Mouse (Mus musculus) layer of hippocampus, adult 8-10 months (tissue): ENCODE data around the gene Col18a1. TPM values are rescaled to one million over a fixed set of nuclear protein-coding genes. Genes with fewer than 3 reads are reported as not detected.

Experiments used
- DNase-seq, 2 experiments: peaks; one replicate each; pipeline ENCODE4 v3.0.0; 2022; ENCODE audit warnings: low spot score in 2 of 2
- total RNA-seq, 4 experiments: library from RNA; stranded (reverse); gene quantifications; 2 replicates each; pipeline ENCODE4 v1.2.4; 2022

Gene Col18a1
- total RNA-seq, 4 experiments from 2014 or later, result 3.9 to 4.5 (median 4.3) TPM

DNA sequence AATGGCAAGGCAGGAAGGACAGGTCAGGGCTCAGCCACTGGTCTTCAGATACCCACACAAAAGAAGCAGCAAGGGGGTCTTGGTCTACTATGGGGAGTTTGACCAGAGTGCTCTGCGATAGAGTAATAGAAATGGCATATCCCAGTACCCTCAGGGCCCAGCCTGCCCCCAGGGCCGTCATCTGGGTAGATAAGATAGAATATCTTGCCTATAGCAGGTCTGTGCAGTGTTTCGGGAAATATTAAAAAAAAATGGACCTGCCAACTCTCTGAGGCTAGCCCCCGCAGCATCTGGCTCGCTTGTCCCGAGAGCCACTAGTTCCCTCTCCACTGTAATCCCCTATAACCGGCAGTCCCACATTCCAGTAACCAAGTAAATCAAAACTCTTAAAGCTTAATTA lies 97.9 kb downstream of the Col18a1 start:
- DNase-seq, result no peak

DNA sequence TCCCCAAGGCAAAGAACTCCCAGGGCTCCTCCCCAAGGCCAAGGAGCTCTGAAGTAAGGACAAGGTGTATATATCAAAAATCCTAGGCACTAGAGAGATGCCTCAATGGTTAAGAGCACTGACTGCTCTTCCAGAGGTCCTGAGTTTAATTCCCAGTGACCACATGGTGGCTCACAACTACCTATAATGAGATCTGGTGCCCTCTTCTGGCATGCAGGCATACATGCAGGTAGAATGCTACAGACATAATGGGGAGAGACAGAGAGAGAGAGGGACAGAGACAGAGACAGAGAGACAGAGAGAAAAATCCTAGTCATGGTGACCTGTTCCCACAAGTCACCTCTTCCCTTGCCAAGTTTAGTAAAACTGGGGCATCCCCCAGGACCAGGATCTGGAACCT lies 101.7 kb downstream of the Col18a1 start:
- no peak for DNase-seq

DNA sequence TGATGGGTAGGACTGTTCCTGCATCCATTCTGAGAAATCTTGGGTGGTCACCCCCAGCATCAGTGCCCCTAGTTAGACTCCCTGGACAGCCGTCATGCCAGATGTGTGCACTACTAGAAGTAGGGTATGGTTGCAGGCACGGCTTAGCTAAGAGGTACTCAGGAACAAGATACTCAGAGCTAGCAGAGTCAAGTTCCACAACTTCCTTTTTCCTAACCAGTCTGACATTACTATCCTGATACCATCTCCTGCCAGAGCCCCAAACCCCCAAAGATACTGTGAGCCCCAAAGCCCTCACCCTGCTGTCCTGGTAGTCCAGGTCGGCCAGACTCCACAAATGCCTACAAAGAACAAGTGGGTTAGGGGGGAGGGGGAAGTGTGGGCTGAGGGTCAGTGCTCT lies 102.1 kb downstream of the Col18a1 start:
- no peak for DNase-seq

DNA sequence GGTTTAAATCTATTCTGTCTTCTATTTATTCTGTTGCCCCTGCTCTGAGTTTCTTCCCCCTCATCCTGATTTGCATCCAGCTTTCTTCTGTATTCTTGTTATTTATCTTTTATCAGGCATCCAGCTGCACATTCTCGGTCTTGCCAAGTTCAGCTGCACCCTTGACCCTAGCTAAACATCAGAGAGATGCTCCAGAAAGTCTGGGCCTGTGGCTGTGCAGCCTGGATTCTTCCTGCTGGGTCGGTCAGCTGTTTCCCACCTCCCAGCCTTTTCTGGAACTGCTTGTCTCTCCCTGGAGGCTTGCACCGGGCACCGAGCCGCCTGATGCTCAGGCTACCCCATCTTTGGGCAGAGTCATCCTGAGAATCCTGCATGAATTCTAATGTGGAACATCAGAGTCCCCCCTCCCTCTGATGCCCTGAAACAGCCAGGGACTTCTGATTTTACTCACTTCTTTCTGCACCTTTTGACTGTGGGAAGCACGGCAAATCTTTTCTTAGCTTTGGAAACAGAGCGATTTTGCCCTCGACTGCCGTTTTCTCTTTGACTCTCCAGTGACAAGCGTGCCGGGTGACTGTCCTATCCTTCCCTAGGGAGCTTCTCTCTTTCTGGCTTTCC lies 103.8 kb downstream of the Col18a1 start:
- DNase-seq, result no peak

DNA sequence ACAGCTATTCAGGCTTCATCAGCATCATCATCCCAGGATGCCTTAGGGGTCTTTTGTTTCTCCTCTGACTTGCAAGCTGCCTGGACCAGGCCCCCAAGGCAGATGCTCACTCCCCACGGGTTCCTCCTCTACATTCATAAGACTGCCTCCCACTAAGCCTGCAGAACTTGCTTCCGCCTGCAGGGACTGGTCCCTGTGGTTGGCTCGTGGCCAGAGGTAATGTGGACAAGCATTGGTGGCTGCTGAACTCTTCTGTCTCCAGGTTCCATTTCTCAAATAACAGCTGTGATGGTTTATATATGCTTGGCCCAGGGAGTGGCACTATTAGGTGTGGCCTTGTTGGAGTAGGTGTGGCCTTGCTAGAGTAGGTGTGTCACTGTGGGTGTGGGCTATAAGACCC lies 104.9 kb downstream of the Col18a1 start:
- DNase-seq, result no peak

DNA sequence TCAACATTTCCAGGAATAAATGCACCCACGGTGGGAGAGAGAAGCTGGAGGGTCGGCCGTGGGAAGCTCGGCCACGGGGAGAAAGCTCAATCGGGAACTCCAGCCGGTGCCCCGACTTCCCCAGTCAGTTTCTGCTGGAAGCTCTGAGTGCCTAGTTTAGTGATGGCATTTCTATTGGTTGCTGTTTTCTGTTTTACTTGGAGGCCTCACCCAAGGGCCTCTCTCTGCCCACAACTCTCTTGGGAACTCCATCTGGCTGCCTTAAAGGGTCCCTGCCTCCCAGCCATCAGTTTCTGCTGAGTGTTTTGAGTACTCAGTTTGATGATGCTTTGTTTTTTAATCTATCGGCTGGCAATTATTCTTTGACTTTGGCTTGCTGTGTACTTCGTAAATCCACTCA lies 109.6 kb downstream of the Col18a1 start:
- DNase-seq, result no peak

DNA sequence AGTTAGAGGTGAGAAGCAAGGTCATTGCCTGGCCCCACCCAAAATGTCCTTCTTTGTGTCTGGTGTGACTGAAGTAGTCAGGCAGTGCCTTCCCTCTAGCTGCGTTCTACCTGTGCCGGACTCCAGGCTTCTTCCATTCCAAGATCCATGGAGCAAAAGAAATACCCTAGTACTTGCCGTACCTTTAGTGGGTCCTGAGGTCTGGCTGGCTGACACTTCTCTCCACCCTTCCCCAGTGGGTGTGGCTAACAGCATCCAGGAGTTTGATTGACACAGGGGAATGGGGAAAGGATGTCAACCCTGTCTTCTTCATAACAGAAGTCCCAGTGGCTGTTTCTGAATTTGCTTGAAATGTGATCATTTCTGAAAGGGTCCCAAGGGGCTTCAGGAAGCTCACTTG lies 117.7 kb downstream of the Col18a1 start:
- DNase-seq, result no peak

DNA sequence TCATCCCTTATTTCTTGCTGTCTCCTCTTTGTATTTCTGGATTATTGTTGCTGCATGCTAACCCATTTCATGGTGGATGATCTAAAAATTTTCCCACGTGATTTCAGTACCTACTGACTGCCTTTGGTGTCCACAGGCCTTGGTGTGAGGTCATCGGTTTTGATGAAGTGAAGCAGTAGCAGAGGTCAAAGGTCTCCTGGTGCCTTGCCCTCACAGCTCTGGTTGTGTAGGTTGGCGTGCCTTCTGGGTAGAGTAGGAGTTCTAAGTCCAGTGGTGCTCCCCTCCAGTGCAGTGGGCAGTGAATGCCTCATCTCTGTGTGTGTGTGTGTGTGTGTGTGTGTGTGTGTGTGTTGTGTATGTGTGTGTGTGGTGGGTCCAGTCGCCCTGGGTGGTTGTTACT lies 118.2 kb downstream of the Col18a1 start:
- DNase-seq, result no peak

DNA sequence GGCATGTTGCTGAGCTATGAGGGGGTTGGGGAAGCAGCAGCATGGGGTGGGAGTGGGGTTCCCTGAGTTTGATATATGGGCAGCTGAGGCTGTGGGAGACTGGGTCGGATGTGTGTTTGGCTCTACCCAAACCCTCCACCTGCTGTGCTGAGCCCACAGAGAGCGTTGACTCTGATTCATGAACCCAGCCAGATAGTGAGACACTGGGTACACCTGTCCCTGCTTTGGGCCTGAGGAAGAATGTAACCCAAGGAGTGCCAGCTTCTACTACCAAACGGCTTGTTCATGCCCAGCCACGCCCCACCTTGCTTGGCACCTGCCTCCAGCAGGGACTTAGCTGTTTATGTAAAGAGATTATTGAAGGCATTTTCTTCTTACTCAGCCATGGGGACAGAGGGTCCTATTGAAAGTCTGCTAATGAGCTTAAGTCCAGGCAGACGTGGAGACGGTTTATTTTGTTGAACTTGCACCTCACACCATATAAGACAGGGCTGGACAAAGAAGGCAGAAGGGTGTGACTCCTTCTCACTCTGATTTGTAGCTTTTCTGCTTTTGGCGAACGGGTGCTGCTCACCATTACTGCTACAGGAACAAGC lies 127.7 kb downstream of the Col18a1 start:
- DNase-seq, result no peak

DNA sequence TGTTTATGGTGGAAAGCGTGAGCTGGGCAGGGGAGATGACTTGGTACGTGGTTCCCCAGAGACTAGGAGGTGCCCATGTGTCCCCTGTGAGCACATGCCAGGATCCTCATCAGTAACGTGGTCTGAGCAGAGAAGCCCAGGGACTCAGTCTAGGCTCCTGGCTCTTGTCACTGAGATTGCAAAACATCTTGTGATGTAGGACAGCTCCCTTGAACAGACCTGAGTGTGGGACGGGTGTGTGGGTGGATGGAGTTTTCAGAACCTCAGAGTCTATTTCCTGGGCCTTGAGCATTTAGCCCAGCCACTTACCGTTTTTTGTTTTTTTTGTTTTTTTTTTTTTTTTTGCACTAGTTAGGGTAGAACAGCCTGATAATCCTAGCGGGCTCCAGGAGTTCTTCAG lies 130.9 kb downstream of the Col18a1 start:
- peak; percentile 44 to 55 for DNase-seq

DNA sequence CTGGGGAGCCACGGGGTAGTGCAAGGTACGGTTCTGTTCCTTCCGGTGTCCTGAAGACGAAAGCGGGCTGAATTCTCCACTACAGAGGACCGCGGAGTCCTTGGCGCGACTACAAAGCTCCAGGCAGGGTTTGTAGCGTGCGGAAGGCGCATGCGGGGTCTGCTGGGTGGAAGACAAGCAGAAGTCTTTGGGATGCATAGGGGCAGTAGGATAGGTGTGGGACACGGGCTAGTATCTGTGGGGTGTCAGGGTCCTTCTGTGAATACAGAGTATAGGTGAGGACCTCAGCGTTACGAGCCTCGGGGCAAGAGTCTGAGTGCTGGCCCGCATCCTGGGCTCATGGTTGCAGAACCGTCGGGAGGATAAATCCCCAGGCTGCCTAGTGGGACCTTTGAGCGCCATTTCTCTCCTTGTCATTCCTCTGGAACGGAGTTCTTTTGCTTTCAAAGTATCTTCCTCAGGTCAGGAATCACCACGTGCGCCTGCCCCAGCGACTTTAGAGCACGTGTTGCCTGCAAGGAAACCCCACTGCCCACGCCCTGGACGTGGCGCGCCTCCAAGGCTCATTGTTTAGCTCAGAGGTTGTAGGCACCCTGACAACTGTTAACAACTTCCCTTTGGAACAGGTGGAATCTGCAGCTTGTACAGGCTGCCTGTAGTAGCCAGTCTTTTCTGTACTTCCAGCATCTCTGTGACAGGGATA lies 132.9 kb downstream of the Col18a1 start:
- peak; percentile 48 to 54 for DNase-seq

DNA sequence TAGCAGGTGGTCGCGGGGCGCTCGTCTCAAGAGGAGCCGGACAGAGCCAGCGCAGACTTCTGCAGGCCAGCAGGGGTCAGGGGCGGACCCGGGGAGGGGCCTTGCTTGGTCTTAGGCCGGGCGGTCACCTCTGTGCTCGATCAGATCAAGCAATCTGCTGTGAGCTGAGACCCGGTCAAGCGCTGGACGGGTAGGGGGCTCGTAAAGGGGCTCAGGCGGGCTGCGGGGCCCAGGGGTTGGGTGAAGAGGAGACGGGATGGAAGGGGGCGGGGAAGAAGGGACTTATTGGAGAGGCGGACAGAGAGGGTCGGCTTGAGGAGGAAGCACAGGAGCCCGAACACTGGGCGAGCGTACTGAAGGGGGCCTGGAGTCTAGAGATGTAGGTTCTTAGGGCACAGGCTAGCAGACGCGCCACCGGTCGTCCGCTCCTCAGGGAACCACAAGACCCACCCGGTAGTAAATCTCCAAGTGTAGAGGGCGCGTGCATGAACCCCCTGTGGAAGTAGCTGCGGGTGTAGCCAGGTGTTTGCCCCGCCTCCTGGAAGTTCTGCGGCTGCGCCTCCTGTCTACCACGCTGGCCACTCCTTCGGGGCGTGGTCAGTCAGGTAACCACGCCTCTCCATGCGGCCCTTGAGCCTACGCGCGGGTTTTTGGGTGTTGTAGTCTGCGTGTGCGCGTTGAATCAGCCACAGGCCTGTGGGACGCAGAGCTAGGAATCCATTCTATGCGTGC lies 133.6 kb downstream of the Col18a1 start:
- peak; percentile 92 to 94 for DNase-seq

DNA sequence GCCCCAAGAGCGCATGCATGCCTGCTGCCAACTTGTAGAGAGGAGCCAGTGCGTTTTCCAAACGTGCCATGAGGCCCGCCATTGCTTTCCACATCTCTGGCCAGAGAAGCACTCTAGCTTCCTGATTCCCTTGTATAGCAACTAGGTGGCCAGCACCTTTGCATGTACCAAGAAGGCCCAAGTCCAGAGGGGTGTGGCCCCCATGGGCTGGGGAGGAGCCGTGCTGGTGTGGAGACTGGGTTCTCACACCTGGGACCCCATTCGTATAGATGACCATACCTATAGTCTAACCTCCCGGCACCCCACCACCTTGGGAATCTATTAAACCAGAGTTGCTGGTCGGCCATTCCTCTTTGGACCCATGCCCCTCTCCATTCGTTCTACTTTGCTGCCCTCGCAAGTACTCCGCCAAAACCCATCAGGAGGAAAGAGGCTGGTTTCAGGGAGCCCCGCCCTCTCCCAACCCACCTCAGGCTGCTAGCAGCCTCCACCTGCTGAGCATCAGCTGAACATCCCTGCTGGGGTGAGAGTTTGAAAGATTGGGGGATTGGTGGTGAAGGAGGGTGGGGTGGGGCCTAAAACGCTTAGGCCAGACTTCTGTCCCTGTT lies 134.5 kb downstream of the Col18a1 start, which contains the start of gene Slc19a1:
TSS of gene Slc19a1 (plus strand) at position 474 of the 608 bp plus-strand sequence.
- DNase-seq, result no peak

DNA sequence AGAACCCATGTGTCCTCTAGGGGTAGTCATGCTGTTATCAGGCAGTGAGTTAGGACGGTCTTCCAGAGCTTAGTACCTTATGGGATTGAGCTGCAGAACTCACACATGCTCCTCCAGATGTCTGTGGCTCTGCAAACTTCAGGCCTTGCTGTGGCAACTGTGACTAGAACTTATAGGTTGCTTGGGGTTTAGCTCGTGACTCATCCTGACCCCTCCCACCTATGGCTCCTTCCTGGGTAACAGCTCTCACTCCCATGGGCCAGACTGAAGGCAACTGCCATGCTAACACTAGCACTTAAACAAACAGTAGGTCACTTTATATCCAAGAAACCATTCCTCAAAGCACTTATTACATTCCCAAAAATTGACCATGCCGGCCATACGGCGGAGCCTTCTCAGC lies 135.7 kb downstream of the Col18a1 start:
- no peak for DNase-seq

DNA sequence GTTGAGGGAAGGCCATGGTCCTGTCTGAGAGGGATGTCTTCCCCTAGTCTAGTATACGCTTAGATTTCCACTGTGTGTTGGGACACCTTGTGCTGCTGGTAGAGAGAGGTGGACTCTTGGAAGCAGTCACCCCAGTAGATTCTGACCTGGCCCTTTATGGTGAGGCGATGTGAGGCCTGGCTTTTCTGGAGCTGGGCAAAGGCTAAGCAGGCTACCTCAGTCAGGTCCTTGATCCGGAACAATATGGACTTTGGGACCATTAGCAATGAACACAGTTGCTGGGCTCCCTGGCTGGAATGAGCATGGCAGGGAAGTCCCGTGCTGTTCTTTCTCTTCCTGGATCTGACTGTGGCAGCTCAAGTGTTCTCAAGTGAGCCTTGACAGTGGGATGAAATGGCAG lies 136.6 kb downstream of the Col18a1 start:
- DNase-seq, result no peak

DNA sequence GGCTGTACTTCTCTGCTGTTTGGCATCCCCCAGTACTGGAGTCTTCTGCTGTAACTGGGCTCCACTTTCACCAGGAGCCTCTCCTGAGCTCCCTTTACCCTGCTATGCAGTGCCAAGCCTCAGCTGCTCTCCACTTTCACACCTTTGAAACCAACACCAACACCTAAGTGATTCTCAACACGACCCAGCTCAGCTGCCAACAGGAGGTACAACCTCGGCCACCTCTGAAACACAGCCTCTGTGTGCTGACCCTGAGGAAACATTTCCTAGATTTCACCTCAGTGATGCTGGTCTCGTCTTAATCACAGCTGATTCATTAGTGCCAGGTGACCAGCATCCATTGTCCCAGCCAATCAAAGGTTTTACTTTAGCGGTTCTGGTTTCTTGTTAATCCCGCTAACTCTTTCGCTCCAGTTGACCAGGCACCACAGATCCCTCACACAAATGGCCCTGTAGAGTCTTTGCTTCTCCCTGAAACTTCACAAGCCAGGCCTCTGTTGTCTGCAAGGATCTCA lies 137.5 kb downstream of the Col18a1 start:
- no peak for DNase-seq

DNA sequence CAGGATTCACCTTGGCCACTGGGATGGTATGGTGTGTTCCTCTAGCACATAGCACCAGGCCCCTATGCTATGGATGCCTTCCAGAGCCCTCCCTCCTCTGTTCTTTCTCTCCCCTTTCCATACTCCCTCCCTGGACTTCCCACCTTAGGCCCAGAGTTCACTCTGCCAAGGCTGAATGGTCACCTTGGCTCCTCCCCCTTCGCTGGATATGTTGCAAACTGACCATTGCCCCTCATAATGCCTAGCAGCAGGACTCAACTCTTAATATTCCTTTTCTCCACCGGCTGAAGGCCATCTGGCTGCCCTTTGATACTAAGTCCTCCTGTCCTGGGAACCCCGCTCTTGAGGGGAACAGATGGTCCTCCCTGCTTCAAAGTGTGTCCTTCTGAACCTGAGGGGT lies 139.4 kb downstream of the Col18a1 start:
- no peak for DNase-seq

DNA sequence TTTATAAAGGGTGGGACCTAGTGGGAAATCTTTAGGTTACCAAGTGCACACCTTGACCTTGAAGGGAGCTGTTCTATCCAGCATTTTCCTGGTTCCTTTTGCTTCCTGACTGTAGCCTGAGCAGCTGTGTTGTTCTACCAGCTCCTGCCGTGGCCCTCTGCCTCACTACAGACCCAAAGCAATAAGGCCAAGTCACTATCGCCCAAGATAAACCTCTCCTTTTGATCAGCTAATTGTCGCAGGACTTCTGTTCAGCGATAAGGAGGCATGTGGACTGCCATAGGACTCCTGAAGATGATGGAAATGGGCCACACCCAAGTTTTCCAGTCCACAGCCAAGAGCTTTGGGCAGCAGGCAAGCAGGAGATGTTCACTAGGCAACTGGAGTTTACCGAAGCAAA lies 142.1 kb downstream of the Col18a1 start:
- no peak for DNase-seq

DNA sequence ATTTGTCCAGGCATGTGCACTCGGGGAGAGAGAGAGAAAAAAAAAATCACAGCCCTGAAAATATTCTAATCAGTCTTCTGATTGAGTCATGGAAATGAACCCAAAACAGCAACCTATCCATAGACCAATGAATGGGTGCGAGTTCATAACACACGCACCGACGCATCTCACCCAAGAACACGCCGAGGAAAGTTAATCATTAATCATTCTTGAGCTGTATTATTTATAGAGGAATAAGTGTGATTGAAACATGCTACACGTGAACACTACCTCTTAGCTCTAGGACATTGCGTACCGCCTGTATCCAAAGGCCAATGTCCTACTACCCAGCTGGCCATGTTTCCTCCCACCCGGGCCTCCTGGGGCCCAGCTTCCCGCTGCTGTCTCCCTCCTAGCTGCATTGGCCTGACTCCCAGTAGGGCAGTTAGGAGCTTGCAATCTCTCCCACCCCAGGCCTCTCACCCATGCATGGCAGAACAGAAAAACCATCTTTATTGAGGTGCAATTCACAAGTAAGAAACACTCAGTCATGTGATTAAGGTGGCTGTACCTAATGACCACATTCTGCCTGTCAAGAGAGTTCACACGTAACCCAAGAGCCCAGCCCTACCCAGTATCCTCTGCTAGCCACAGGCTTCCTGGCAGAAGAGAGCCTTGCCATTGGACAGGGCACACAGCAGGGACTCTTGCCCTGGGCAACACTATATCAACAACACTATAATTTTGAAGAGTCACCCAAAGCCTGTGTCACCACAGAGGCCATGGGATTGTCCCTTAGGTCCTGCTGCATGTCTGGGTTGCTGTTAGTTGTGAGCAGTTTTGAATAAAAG lies 143.8 kb downstream of the Col18a1 start:
- DNase-seq, result no peak

DNA sequence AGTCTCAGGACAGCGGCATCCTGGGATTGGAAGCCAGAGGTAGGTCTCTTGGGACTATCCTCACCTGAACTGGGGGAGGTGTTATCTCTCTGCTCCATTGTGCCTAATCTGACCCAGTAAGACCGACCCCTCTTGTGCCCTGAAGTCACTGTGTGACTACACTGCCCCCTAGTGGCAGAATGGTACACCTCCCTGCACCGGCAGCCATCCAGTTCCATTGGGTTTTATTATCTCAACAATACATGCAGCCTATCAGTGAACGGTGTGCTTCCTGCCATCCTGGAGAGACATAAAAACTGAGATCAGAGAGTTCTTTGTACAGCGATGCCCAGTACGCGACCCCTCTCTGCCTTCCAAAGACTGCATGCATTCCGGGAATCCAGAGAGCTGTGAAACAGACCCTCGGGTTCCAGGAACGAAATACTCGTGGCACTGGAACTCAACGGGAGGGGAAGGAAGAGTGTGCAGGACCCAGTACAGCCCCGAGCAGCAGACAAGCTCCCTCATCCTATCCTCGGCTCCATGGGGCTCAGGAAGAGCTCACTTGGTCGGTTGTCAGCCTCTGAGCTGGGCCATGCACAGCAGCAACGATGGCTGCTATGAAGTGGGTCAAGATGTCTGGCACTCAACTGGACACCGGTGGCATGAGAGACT lies 144.8 kb downstream of the Col18a1 start:
- DNase-seq, result peak; percentile 79 to 86
